Mouse (Mus musculus) heart, postnatal 0 days (tissue): Measurements from ENCODE around the gene Farp1.

Experiments
- CTCF ChIP-seq: IDR thresholded peaks from 2 replicates; pipeline ENCODE4 v1.5.1; 2016; ENCODE audit warnings: antibody characterized with exemption, control low read depth, low read depth
- EP300 ChIP-seq: IDR thresholded peaks from 2 replicates; pipeline ENCODE4 v1.6.1; 2016; ENCODE audit warnings: antibody characterized with exemption, low read depth

- TF ChIP-seq CTCF (no peak), EP300 (no peak)
Measured at GRCm38 (mm10) chr14:121198915-121199572, 164.0 kb downstream of the Farp1 start.
